Mouse (Mus musculus): ENCODE results near the gene Cfb. TPM values are rescaled to one million over a fixed set of nuclear protein-coding genes. Genes with fewer than 3 reads are reported as not detected.
A peak's percentile ranks its signal among the peaks of the same experiment; 100 is the strongest.
"Not testable (repeated sequence)": the region's sequence is repeated elsewhere in the genome, so short reads cannot be mapped to it uniquely, and the experiment has no call there.

Gene Cfb
- 2.6 and 3.3 TPM in 2 replicates for polyA plus RNA-seq (2015; fragmentation: Nextera tagmentation; extraction: Ambion mirVana)

GRCm38 (mm10) chr17:34862416-34863081 lies at the start of gene Cfb:
Cfb (minus strand) TSS chr17:34862518.
- Histone ChIP-seq H3K4me1 (no peaks in the 10 kb centered on the region), H3K36me3 (replicated peaks) (no peaks in the 10 kb centered on the region), H3K27me3 (replicated peaks) (no peaks in the 10 kb centered on the region), H3K4me3 (no peak within 1 kb of the TSS), H3K27ac (no peak within 1 kb of the TSS), H3K9me3 (no peaks in the 10 kb centered on the region), H3K4me2 (no peak within 1 kb of the TSS), H3K9ac (no peak within 1 kb of the TSS)
- no peak for ATAC-seq (replicated peaks)
- WGBS, result 71% methylated on average over 8 of the region's 8 CpGs

- Histone ChIP-seq H3K9ac (no peak overlapping the region), H3K27ac (no peak overlapping the region), H3K36me3 (replicated peaks) (peaks cover 69% of the 10 kb centered on the region), H3K27me3 (replicated peaks) (no peaks in the 10 kb centered on the region), H3K4me3 (no peak overlapping the region), H3K9me3 (no peaks in the 10 kb centered on the region), H3K4me2 (no peak overlapping the region), H3K4me1 (no peaks in the 10 kb centered on the region)
- ATAC-seq (replicated peaks), result peak; percentile 64
- WGBS, result 41% methylated on average over 5 of the region's 5 CpGs
Observed at GRCm38 (mm10) chr17:34911945-34912351, 49.6 kb upstream of the Cfb start.

- H3K4me1 ChIP-seq, result no peaks in the 10 kb centered on the region
Observed at GRCm38 (mm10) chr17:34910982-34911381, 48.7 kb upstream of the Cfb start.

GRCm38 (mm10) chr17:34902895-34903294 lies 40.6 kb upstream of the Cfb start:
- H3K4me2 ChIP-seq, result no peak overlapping the region
- no peak overlapping the region for H3K27ac ChIP-seq
- H3K4me3 ChIP-seq, result no peak overlapping the region
- H3K36me3 ChIP-seq (replicated peaks), result peaks cover 35% of the 10 kb centered on the region
- H3K27me3 ChIP-seq (replicated peaks), result no peaks in the 10 kb centered on the region
- no peak for ATAC-seq (replicated peaks)
- 91% methylated on average over 9 of the region's 9 CpGs for WGBS
- peaks cover 21% of the 10 kb centered on the region for H3K4me1 ChIP-seq
- no peak overlapping the region for H3K9ac ChIP-seq
- no peaks in the 10 kb centered on the region for H3K9me3 ChIP-seq

More at GRCm38 (mm10) chr17:34910982-34911381, 48.7 kb upstream of the Cfb start:
- 92% methylated on average over 10 of the region's 10 CpGs for WGBS
- Histone ChIP-seq H3K4me3 (no peak overlapping the region), H3K36me3 (replicated peaks) (peaks cover 79% of the 10 kb centered on the region), H3K9ac (no peak overlapping the region), H3K9me3 (no peaks in the 10 kb centered on the region), H3K27me3 (replicated peaks) (no peaks in the 10 kb centered on the region), H3K4me2 (no peak overlapping the region), H3K27ac (no peak overlapping the region)
- no peak for ATAC-seq (replicated peaks)

DNA sequence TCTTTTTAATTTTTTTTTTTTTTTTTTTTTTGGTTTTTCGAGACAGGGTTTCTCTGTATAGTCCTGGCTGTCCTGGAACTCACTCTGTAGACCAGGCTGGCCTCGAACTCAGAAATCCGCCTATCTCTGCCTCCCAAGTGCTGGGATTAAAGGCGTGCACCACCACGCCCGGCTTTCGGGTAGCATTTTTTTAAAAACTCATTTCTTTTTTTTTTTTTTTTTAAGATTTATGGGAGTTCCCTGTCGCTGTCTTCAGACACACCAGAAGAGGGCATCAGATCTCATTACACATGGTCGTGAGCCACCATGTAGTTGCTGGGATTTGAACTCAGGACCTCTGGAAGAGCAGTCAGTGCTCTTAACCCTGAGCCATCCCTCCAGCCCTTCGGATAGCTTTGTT lies 39.6 kb upstream of the Cfb start:
- peaks cover 31% of the 10 kb centered on the region for H3K4me1 ChIP-seq
- WGBS, result 91% methylated on average over 9 of the region's 10 CpGs
- H3K4me3 ChIP-seq; ATAC-seq (replicated peaks); H3K9me3 ChIP-seq; H3K9ac ChIP-seq; H3K27me3 ChIP-seq (replicated peaks); H3K4me2 ChIP-seq; H3K27ac ChIP-seq: not testable (repeated sequence)
- peaks cover 25% of the 10 kb centered on the region for H3K36me3 ChIP-seq (replicated peaks)

DNA sequence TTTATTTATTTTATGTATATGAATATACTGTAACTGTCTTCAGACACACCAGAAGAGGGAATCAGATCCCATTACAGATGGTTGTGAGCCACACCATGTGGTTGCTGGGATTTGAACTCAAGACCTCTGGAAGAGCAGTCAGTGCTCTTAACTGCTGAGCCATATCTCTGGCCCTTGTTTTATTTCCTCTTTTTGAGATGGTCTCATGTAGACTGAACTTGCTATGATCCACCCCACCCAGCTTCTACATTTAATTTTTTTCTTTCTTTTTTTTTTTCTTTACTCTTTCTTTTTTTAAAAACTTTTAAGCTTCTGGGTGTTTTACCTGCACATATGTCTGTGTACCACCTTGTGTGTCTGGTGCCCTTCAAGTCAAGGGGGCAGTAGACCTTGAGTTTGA lies 38.5 kb upstream of the Cfb start:
- H3K4me2 ChIP-seq, result peak overlapping the region; percentile 91; the same call in 1 of the 2 replicates
- peaks cover 17% of the 10 kb centered on the region for H3K36me3 ChIP-seq (replicated peaks)
- peak overlapping the region; percentile 93; the same call in 1 of the 2 replicates for H3K4me3 ChIP-seq
- H3K27me3 ChIP-seq (replicated peaks); H3K27ac ChIP-seq; H3K9ac ChIP-seq; ATAC-seq (replicated peaks); H3K9me3 ChIP-seq: not testable (repeated sequence)
- H3K4me1 ChIP-seq, result peaks cover 42% of the 10 kb centered on the region

GRCm38 (mm10) chr17:34899890-34900243 lies 37.5 kb upstream of the Cfb start:
- H3K36me3 ChIP-seq (replicated peaks), result peaks cover 7% of the 10 kb centered on the region
- no peak for ATAC-seq (replicated peaks)
- no peaks in the 10 kb centered on the region for H3K27me3 ChIP-seq (replicated peaks)
- peak overlapping the region; percentile 97; the same call in 1 of the 2 replicates for H3K27ac ChIP-seq
- whole genome bisulfite sequencing, result 3% methylated on average over 5 of the region's 5 CpGs
- peak overlapping the region; percentile 97 for H3K9ac ChIP-seq
- peaks cover 48% of the 10 kb centered on the region for H3K4me1 ChIP-seq
- H3K4me2 ChIP-seq, result peak overlapping the region; percentile 91
- H3K4me3 ChIP-seq, result peak overlapping the region; percentile 93
- no peaks in the 10 kb centered on the region for H3K9me3 ChIP-seq

DNA sequence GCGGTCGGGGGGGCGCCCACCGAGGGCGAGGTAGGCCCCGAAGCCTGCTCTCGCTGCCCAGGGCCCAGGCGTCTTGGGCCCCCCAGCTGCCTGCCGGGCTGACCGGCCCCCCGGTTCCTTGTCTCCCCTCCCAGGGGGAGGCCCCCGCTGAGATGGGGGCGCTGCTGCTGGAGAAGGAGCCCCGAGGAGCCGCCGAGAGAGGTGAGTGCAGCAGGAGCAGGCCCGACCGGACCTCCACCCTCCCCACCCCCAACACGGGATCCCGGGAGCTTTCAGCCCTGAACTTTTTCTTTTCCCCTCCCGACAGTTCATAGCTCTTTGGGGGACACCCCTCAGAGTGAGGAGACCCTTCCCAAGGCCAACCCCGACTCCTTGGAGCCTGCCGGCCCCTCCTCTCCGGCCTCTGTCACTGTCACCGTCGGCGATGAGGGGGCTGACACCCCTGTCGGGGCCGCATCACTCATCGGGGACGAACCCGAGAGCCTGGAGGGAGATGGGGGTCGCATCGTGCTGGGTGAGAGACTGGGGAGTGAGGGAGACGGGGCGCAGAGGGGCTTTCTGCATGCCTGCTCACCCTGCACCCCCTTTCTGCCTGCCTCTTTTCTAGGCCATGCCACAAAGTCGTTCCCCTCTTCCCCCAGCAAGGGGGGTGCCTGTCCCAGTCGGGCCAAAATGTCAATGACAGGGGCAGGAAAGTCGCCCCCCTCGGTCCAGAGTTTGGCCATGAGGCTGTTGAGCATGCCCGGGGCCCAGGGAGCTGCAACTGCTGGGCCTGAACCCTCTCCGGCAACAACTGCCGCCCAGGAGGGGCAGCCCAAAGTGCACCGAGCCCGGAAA lies 37.0 kb upstream of the Cfb start:
- Histone ChIP-seq H3K27me3 (replicated peaks) (no peaks in the 10 kb centered on the region), H3K9me3 (no peaks in the 10 kb centered on the region), H3K4me2 (peak overlapping the region; percentile 91), H3K4me1 (peaks cover 48% of the 10 kb centered on the region), H3K4me3 (peak overlapping the region; percentile 93), H3K36me3 (replicated peaks) (0 out of 2 replicates have a peak, but pooled peaks cover 3% of the 10 kb centered on the region), H3K9ac (peak overlapping the region; percentile 97), H3K27ac (peak overlapping the region; percentile 97)
- under 1% methylated on average over 36 of the region's 45 CpGs for WGBS
- no peak for ATAC-seq (replicated peaks)

GRCm38 (mm10) chr17:34898706-34899052 lies 36.4 kb upstream of the Cfb start:
- H3K36me3 ChIP-seq (replicated peaks), result 0 out of 2 replicates have a peak, but pooled peaks cover 3% of the 10 kb centered on the region
- peak overlapping the region; percentile 91 for H3K4me2 ChIP-seq
- H3K9me3 ChIP-seq, result no peaks in the 10 kb centered on the region
- WGBS, result 7% methylated on average over 3 of the region's 47 CpGs
- no peak for ATAC-seq (replicated peaks)
- H3K27me3 ChIP-seq (replicated peaks), result no peaks in the 10 kb centered on the region
- H3K4me1 ChIP-seq, result peaks cover 51% of the 10 kb centered on the region
- H3K4me3 ChIP-seq, result peak overlapping the region; percentile 93
- H3K9ac ChIP-seq, result peak overlapping the region; percentile 97
- peak overlapping the region; percentile 97 for H3K27ac ChIP-seq

- Histone ChIP-seq H3K4me2 (peak within 1 kb of the TSS; percentile 91), H3K9me3 (no peaks in the 10 kb centered on the region), H3K27ac (peak within 1 kb of the TSS; percentile 97), H3K4me1 (peaks cover 56% of the 10 kb centered on the region), H3K36me3 (replicated peaks) (0 out of 2 replicates have a peak, but pooled peaks cover 3% of the 10 kb centered on the region), H3K27me3 (replicated peaks) (no peaks in the 10 kb centered on the region), H3K9ac (peak within 1 kb of the TSS; percentile 97), H3K4me3 (peak within 1 kb of the TSS; percentile 93)
- ATAC-seq (replicated peaks), result peak; percentile 16
- under 1% methylated on average over 22 of the region's 44 CpGs for WGBS
Observed at GRCm38 (mm10) chr17:34898160-34898586, 35.9 kb upstream of the Cfb start, which contains the start of the genes C2 and Ehmt2. C2 (minus strand) TSS chr17:34898265. Ehmt2 (plus strand) TSS chr17:34898469.

- peaks cover 56% of the 10 kb centered on the region for H3K4me1 ChIP-seq
- H3K36me3 ChIP-seq (replicated peaks), result 0 out of 2 replicates have a peak, but pooled peaks cover 3% of the 10 kb centered on the region
- H3K9me3 ChIP-seq, result no peaks in the 10 kb centered on the region
- no peak for ATAC-seq (replicated peaks)
- no peaks in the 10 kb centered on the region for H3K27me3 ChIP-seq (replicated peaks)
- H3K4me2 ChIP-seq, result peak overlapping the region; percentile 91
- H3K27ac ChIP-seq, result peak overlapping the region; percentile 97
- H3K9ac ChIP-seq, result peak overlapping the region; percentile 97
- WGBS, result 21% methylated on average over 10 of the region's 10 CpGs
- H3K4me3 ChIP-seq, result peak overlapping the region; percentile 93
Observed at GRCm38 (mm10) chr17:34897373-34898159, 35.2 kb upstream of the Cfb start.

DNA sequence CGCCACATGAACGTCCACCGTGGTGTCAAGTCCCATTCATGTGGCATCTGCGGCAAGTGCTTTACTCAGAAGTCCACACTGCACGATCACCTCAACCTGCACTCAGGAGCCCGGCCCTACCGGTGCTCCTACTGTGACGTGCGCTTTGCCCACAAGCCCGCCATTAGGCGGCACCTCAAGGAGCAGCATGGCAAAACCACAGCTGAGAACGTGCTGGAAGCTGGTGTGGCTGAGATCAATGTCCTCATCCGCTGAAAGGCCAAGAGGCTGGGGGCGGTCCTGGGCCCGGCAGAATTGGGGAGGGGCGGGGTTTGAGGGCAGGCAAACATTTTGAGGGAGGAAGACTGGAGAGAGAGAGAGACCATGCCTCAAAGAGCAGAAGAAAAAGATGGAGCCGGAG lies 34.0 kb upstream of the Cfb start:
- Histone ChIP-seq H3K27ac (peak overlapping the region; percentile 95), H3K4me1 (peaks cover 56% of the 10 kb centered on the region), H3K9ac (no peak overlapping the region), H3K4me3 (peak overlapping the region; percentile 81), H3K4me2 (peak overlapping the region; percentile 91), H3K9me3 (no peaks in the 10 kb centered on the region), H3K36me3 (replicated peaks) (0 out of 2 replicates have a peak, but pooled peaks cover 3% of the 10 kb centered on the region), H3K27me3 (replicated peaks) (no peaks in the 10 kb centered on the region)
- 81% methylated on average over 17 of the region's 17 CpGs for WGBS
- no peak for ATAC-seq (replicated peaks)

Data from midbrain, embryonic 15.5 days (tissue).